21 mouse cellular contexts compared by ENCODE assay signal in genomic region chr4:139693315-139693714, GRCm38 (mm10). TPM values are rescaled to one million over a fixed set of nuclear protein-coding genes. Genes with fewer than 3 reads are reported as not detected.
A peak's percentile ranks its signal among the peaks of the same experiment; 100 is the strongest.
DNase-seq lines count a peak whose midpoint lies in the region; ATAC-seq and TF ChIP-seq lines count a peak whose summit lies in the region.
"Had no signal": no experiment of that assay in that cellular context is flagged by ENCODE, and none has a peak within 500 bp of the region (broad histone marks: within the 10 kb centered on the region; RNA-seq: fewer than 3 reads in every experiment).

No protein-coding gene starts in this region.

- ATAC-seq in limb, embryonic 14.5 days (ENCODE audit: low FRiP score, low read depth): peak; percentile 51
- peak; percentile 30; the same call in 1 of the 2 replicates for ATAC-seq in embryonic facial prominence, embryonic 14.5 days (ENCODE audit: low read depth)
- ATAC-seq: forebrain, embryonic 14.5 days; forebrain, embryonic 16.5 days had no signal

- WGBS in limb, embryonic 14.5 days: 42% methylated on average over 5 of the region's 5 CpGs
- 60% methylated on average over 5 of the region's 5 CpGs for WGBS in limb, embryonic 10.5 days
- 32% methylated on average over 5 of the region's 5 CpGs for WGBS in embryonic facial prominence, embryonic 10.5 days
- 21% methylated on average over 5 of the region's 5 CpGs for WGBS in embryonic facial prominence, embryonic 14.5 days

- H3K27ac ChIP-seq in limb, embryonic 14.5 days (replicated peaks; ENCODE audit: low read depth, low read length): no peak overlapping the region
- H3K27ac ChIP-seq in limb, embryonic 10.5 days: no peak overlapping the region
- 0 out of 2 replicates have a peak overlapping the region, but pooled peaks have one; percentile 32 for H3K27ac ChIP-seq in embryonic facial prominence, embryonic 10.5 days (replicated peaks)
- H3K27ac ChIP-seq in embryonic facial prominence, embryonic 14.5 days (replicated peaks; ENCODE audit: low read depth, low read length): no peak overlapping the region
- H3K27ac ChIP-seq: embryonic facial prominence, embryonic 12.5 days; embryonic facial prominence, embryonic 15.5 days; forebrain, embryonic 12.5 days had no signal

- H3K36me3 ChIP-seq in limb, embryonic 14.5 days (ENCODE audit: control insufficient read depth, insufficient read depth, low read length): no peaks in the 10 kb centered on the region
- H3K36me3 ChIP-seq in limb, embryonic 10.5 days: no peaks in the 10 kb centered on the region
- no peaks in the 10 kb centered on the region for H3K36me3 ChIP-seq in embryonic facial prominence, embryonic 10.5 days (replicated peaks)
- no peaks in the 10 kb centered on the region for H3K36me3 ChIP-seq in embryonic facial prominence, embryonic 14.5 days (ENCODE audit: control insufficient read depth, insufficient read depth, low read length)
- H3K36me3 ChIP-seq: embryonic facial prominence, embryonic 12.5 days; embryonic facial prominence, embryonic 15.5 days; forebrain, embryonic 12.5 days had no signal

- no peaks in the 10 kb centered on the region for H3K9me3 ChIP-seq in limb, embryonic 14.5 days (ENCODE audit: control insufficient read depth, low read length)
- H3K9me3 ChIP-seq in limb, embryonic 10.5 days (replicated peaks): no peaks in the 10 kb centered on the region
- no peaks in the 10 kb centered on the region for H3K9me3 ChIP-seq in embryonic facial prominence, embryonic 10.5 days
- H3K9me3 ChIP-seq in embryonic facial prominence, embryonic 14.5 days (ENCODE audit: control insufficient read depth, low read length): no peaks in the 10 kb centered on the region
- H3K9me3 ChIP-seq: embryonic facial prominence, embryonic 12.5 days; embryonic facial prominence, embryonic 15.5 days; forebrain, embryonic 12.5 days had no signal

- TF ChIP-seq POLR2A in limb, embryonic 14.5 days (IDR thresholded peaks at IDR 0.05; ENCODE audit: borderline replicate concordance, extremely low read depth, insufficient read depth, insufficient read length): no peak

- no peak for DNase-seq in limb, embryonic 14.5 days (ENCODE audit: low spot score)
- DNase-seq in limb, embryonic 10.5 days (ENCODE audit: low spot score): no peak
- DNase-seq in embryonic facial prominence, embryonic 10.5 days (ENCODE audit: low spot score): no peak
- DNase-seq in embryonic facial prominence, embryonic 14.5 days (ENCODE audit: low spot score): peak; percentile 59
- DNase-seq in layer of hippocampus, adult 9-11 months: no peak
- DNase-seq: adrenal gland, adult 2 months; adrenal gland, postnatal 10 days; adrenal gland, postnatal 25 days; cerebellum, adult 11 months; cerebellum, adult 18-20 months; cerebellum, adult 8-10 months; cerebellum, adult 9-11 months; cerebellum, postnatal 14 days; cerebellum, postnatal 36 days; embryo, embryonic 11 days had no signal

- H3K27me3 ChIP-seq in limb, embryonic 14.5 days (ENCODE audit: control insufficient read depth, insufficient read depth, low read length): no peaks in the 10 kb centered on the region
- peaks cover 86% of the 10 kb centered on the region for H3K27me3 ChIP-seq in limb, embryonic 10.5 days (ENCODE audit: low read depth, poor library complexity, severe bottlenecking)
- peaks cover 69% of the 10 kb centered on the region for H3K27me3 ChIP-seq in embryonic facial prominence, embryonic 10.5 days (replicated peaks; ENCODE audit: low read depth, poor library complexity, severe bottlenecking)
- no peaks in the 10 kb centered on the region for H3K27me3 ChIP-seq in embryonic facial prominence, embryonic 14.5 days (replicated peaks; ENCODE audit: control insufficient read depth, insufficient read depth, low read length)

- H3K4me1 ChIP-seq in limb, embryonic 14.5 days (ENCODE audit: control insufficient read depth, insufficient read depth, low read length): peaks cover 7% of the 10 kb centered on the region
- peaks cover 20% of the 10 kb centered on the region for H3K4me1 ChIP-seq in limb, embryonic 10.5 days
- peaks cover 25% of the 10 kb centered on the region for H3K4me1 ChIP-seq in embryonic facial prominence, embryonic 10.5 days
- peaks cover 8% of the 10 kb centered on the region; the same call in 1 of the 2 replicates for H3K4me1 ChIP-seq in embryonic facial prominence, embryonic 14.5 days (ENCODE audit: control insufficient read depth, insufficient read depth, low read length)

- no peak overlapping the region for H3K4me3 ChIP-seq in limb, embryonic 14.5 days (replicated peaks; ENCODE audit: low read length)
- H3K4me3 ChIP-seq in limb, embryonic 10.5 days: no peak overlapping the region
- H3K4me3 ChIP-seq in embryonic facial prominence, embryonic 10.5 days: no peak overlapping the region
- no peak overlapping the region for H3K4me3 ChIP-seq in embryonic facial prominence, embryonic 14.5 days (ENCODE audit: low read depth, low read length)
- H3K4me3 ChIP-seq: embryonic facial prominence, embryonic 12.5 days; embryonic facial prominence, embryonic 15.5 days; erythroblast, embryonic 14.5 days; forebrain, embryonic 12.5 days had no signal

- H3K9ac ChIP-seq in limb, embryonic 14.5 days (ENCODE audit: low read depth, low read length, severe bottlenecking): no peak overlapping the region
- no peak overlapping the region; the same call in 1 of the 2 replicates for H3K9ac ChIP-seq in embryonic facial prominence, embryonic 14.5 days (ENCODE audit: low read depth, low read length)
- H3K9ac ChIP-seq: embryonic facial prominence, embryonic 12.5 days; embryonic facial prominence, embryonic 15.5 days; forebrain, embryonic 12.5 days had no signal

- H3K4me2 ChIP-seq in limb, embryonic 14.5 days (replicated peaks; ENCODE audit: low read depth, low read length, severe bottlenecking): no peak overlapping the region
- H3K4me2 ChIP-seq in embryonic facial prominence, embryonic 14.5 days (ENCODE audit: low read depth, low read length): no peak overlapping the region
- H3K4me2 ChIP-seq: embryonic facial prominence, embryonic 12.5 days; embryonic facial prominence, embryonic 15.5 days; forebrain, embryonic 12.5 days had no signal

RNA-seq across cellular contexts. Expression of gene Tas1r2, which starts 40.0 kb away (rescaled TPM):
- polyA plus RNA-seq in limb, embryonic 14.5 days (2012; rRNA removed): 0.04 and 0.05 TPM in 2 replicates
- not detected in 2 replicates for polyA plus RNA-seq in limb, embryonic 14.5 days (2014; fragmentation: Nextera tagmentation; extraction: Ambion mirVana)
- not detected in 2 replicates for polyA plus RNA-seq in limb, embryonic 10.5 days (2016; fragmentation: Nextera tagmentation; extraction: Ambion mirVana)
- polyA plus RNA-seq in embryonic facial prominence, embryonic 10.5 days (2016; fragmentation: Nextera tagmentation; extraction: Ambion mirVana): not detected in 2 replicates
- not detected in 2 replicates for polyA plus RNA-seq in embryonic facial prominence, embryonic 14.5 days (2014; fragmentation: Nextera tagmentation; extraction: Ambion mirVana)
- polyA plus RNA-seq: embryonic facial prominence, embryonic 12.5 days; erythroblast, embryonic 14.5 days; forebrain, embryonic 12.5 days; forebrain, embryonic 14.5 days; forebrain, embryonic 16.5 days had no signal
